Mouse (Mus musculus): ENCODE measurements around the gene Gucy1b2. TPM values are rescaled to one million over a fixed set of nuclear protein-coding genes. Genes with fewer than 3 reads are reported as not detected.

Gene Gucy1b2
- not detected for polyA plus RNA-seq (2014; fragmentation: Illumina TruSeq; extraction: RNeasy Lipid Tissue Mini Kit (QIAGEN cat#74804); ENCODE audit: insufficient read depth, low read depth, low replicate concordance)

DNA sequence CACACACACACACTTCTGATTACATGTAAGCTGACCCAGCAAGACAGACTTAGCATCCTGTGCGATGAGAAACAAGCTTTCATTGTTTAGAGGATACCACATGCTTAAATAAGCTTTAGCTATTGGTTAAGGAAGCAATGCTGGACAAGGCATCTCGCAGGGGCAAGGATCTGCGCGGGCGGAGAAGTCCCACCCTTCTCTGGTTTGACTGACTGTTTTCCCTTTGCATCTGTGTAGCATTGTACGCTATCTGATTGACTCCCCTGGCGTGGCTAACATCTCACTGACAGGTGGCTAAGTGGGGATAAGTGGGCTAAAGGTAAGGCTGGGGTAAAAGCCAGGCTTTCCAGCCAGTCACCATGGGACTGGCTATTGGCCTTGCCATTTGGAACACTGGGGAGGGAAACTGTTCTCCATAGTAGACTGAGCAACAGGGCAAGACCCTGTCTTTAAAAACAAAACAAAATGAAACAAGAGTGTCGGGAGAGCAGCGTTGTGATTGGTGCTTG lies at the start of gene Gucy1b2:
Gene Gucy1b2, minus strand, starts transcription at position 51 of the 509 bp plus-strand sequence.

Other genes starting within 250 kb of the Gucy1b2 start
- 15.2 TPM for gene Rnaseh2b, start 163.7 kb downstream of the Gucy1b2 start, polyA plus RNA-seq (2014; fragmentation: Illumina TruSeq; extraction: RNeasy Lipid Tissue Mini Kit (QIAGEN cat#74804); ENCODE audit: insufficient read depth, low read depth, low replicate concordance)
- not detected for gene Dleu7, start 163.2 kb downstream of the Gucy1b2 start, polyA plus RNA-seq (2014; fragmentation: Illumina TruSeq; extraction: RNeasy Lipid Tissue Mini Kit (QIAGEN cat#74804); ENCODE audit: insufficient read depth, low read depth, low replicate concordance)
- gene Fam124a, start 99.4 kb upstream of the Gucy1b2 start, polyA plus RNA-seq (2014; fragmentation: Illumina TruSeq; extraction: RNeasy Lipid Tissue Mini Kit (QIAGEN cat#74804); ENCODE audit: insufficient read depth, low read depth, low replicate concordance) = 5.2 TPM
- gene Gm4131, start 110.6 kb upstream of the Gucy1b2 start, polyA plus RNA-seq (2014; fragmentation: Illumina TruSeq; extraction: RNeasy Lipid Tissue Mini Kit (QIAGEN cat#74804); ENCODE audit: insufficient read depth, low read depth, low replicate concordance) = not detected
- gene Serpine3, start 207.4 kb upstream of the Gucy1b2 start, polyA plus RNA-seq (2014; fragmentation: Illumina TruSeq; extraction: RNeasy Lipid Tissue Mini Kit (QIAGEN cat#74804); ENCODE audit: insufficient read depth, low read depth, low replicate concordance) = not detected

All from lung, adult 10 weeks (tissue).